10 mouse cellular contexts compared by ENCODE assay signal in genomic region chr9:63953691-63954090, GRCm38 (mm10).
DNase-seq lines count a peak whose midpoint lies in the region; ATAC-seq lines count a peak whose summit lies in the region.
"Had no signal": no experiment of that assay in that cellular context is flagged by ENCODE, and none has a peak within 500 bp of the region (broad histone marks: within the 10 kb centered on the region; RNA-seq: fewer than 3 reads in every experiment).

No protein-coding gene starts in this region.

- H3K4me1 ChIP-seq in embryonic facial prominence, embryonic 13.5 days, result peaks cover 50% of the 10 kb centered on the region
- peaks cover 8% of the 10 kb centered on the region for H3K4me1 ChIP-seq in hindbrain, embryonic 16.5 days (ENCODE audit: control insufficient read depth, insufficient read depth, low read depth, low read length)
- peaks cover 17% of the 10 kb centered on the region for H3K4me1 ChIP-seq in liver, embryonic 11.5 days (replicated peaks; ENCODE audit: control insufficient read depth, insufficient read depth, low read length)

- no peak overlapping the region for H3K4me3 ChIP-seq in embryonic facial prominence, embryonic 13.5 days
- H3K4me3 ChIP-seq in hindbrain, embryonic 16.5 days (ENCODE audit: low read length), result peak overlapping the region; percentile 30
- H3K4me3 ChIP-seq in liver, embryonic 11.5 days (ENCODE audit: low read depth, low read length), result no peak overlapping the region

- H3K9ac ChIP-seq in embryonic facial prominence, embryonic 13.5 days, result no peak overlapping the region
- peak overlapping the region; percentile 64 for H3K9ac ChIP-seq in hindbrain, embryonic 16.5 days (ENCODE audit: low read depth, low read length)
- H3K9ac ChIP-seq in liver, embryonic 11.5 days (ENCODE audit: low read depth, low read length), result no peak overlapping the region

- WGBS in embryonic facial prominence, embryonic 13.5 days, result 58% methylated on average over 35 of the region's 35 CpGs
- WGBS in hindbrain, embryonic 16.5 days, result 42% methylated on average over 35 of the region's 35 CpGs
- WGBS in liver, embryonic 11.5 days, result 82% methylated on average over 35 of the region's 35 CpGs

- H3K27me3 ChIP-seq in embryonic facial prominence, embryonic 13.5 days, result no peaks in the 10 kb centered on the region
- no peaks in the 10 kb centered on the region; the same call in 1 of the 2 replicates for H3K27me3 ChIP-seq in hindbrain, embryonic 16.5 days (replicated peaks; ENCODE audit: control insufficient read depth, insufficient read depth, low read length)
- no peaks in the 10 kb centered on the region for H3K27me3 ChIP-seq in liver, embryonic 11.5 days (replicated peaks; ENCODE audit: control insufficient read depth, insufficient read depth, low read length)

- peaks cover 35% of the 10 kb centered on the region for H3K36me3 ChIP-seq in embryonic facial prominence, embryonic 13.5 days
- peaks cover 3% of the 10 kb centered on the region; the same call in 1 of the 2 replicates for H3K36me3 ChIP-seq in hindbrain, embryonic 16.5 days (ENCODE audit: control insufficient read depth, insufficient read depth, low read length)
- H3K36me3 ChIP-seq in liver, embryonic 11.5 days (ENCODE audit: control insufficient read depth, insufficient read depth, low read length), result peaks cover 5% of the 10 kb centered on the region; the same call in 1 of the 2 replicates

- ATAC-seq in embryonic facial prominence, embryonic 13.5 days (ENCODE audit: insufficient number of reproducible peaks, insufficient read depth, low FRiP score, low TSS enrichment, low read depth), result no peak
- peak; percentile 35; the same call in 1 of the 2 replicates for ATAC-seq in hindbrain, embryonic 16.5 days
- no peak for ATAC-seq in megakaryocyte, adult 5-6 weeks (ENCODE audit: poor library complexity, severe bottlenecking)
- no peak for ATAC-seq in liver, embryonic 11.5 days (replicated peaks; ENCODE audit: low FRiP score)

- no peaks in the 10 kb centered on the region for H3K9me3 ChIP-seq in embryonic facial prominence, embryonic 13.5 days
- H3K9me3 ChIP-seq in hindbrain, embryonic 16.5 days (ENCODE audit: control insufficient read depth, low read length), result no peaks in the 10 kb centered on the region
- H3K9me3 ChIP-seq in liver, embryonic 11.5 days (ENCODE audit: control insufficient read depth, low read length), result no peaks in the 10 kb centered on the region

- peak; percentile 34 to 40 for DNase-seq in left cerebral cortex, postnatal 25 days (ENCODE audit: low spot score in 2 of 2)
- DNase-seq in left cerebral cortex, postnatal 4 days, result no peak
- peak; percentile 38 for DNase-seq in right cerebral cortex, postnatal 14 days
- no peak for DNase-seq in liver, embryonic 11.5 days (ENCODE audit: low spot score)
- DNase-seq: kidney, postnatal 4 days; liver; spleen, adult 18-20 months had no signal

- H3K4me2 ChIP-seq in embryonic facial prominence, embryonic 13.5 days, result no peak overlapping the region
- H3K4me2 ChIP-seq in hindbrain, embryonic 16.5 days (ENCODE audit: low read length), result peak overlapping the region; percentile 47
- no peak overlapping the region for H3K4me2 ChIP-seq in liver, embryonic 11.5 days

- intact Hi-C loops in left cerebral cortex, postnatal 25 days (cut with DNase I), result no loop called here
- intact Hi-C loops in left cerebral cortex, postnatal 4 days (cut with DNase I), result no loop called here

- H3K27ac ChIP-seq in embryonic facial prominence, embryonic 13.5 days, result peak overlapping the region; percentile 1; the same call in 1 of the 2 replicates
- peak overlapping the region; percentile 21; the same call in 1 of the 2 replicates for H3K27ac ChIP-seq in hindbrain, embryonic 16.5 days (ENCODE audit: low read depth, low read length)
- no peak overlapping the region for H3K27ac ChIP-seq in liver, embryonic 11.5 days (ENCODE audit: low read depth, low read length)

Comparison
In these comparisons a context has a peak if more than half of its experiments do, and no peak if none do; other contexts are left out.
1. DNase-seq: peak in left cerebral cortex, postnatal 25 days (2 of 2) and right cerebral cortex, postnatal 14 days (single experiment); none in left cerebral cortex, postnatal 4 days (single experiment) and liver, embryonic 11.5 days (single experiment).